Mouse (Mus musculus) regulatory T cell (primary cell): ENCODE data around the gene Ak2.

Experiments
- in situ Hi-C: fragments of 300-600 bp; cut with MboI, MseI; formaldehyde crosslinking; loops from one replicate; pipeline ENCODE4 v1.15.1; 2025; ENCODE audit warnings: high pct_unique_total_duplicates

The Ak2 gene

GRCm38 (mm10) chr4:128991500-128992008 is at the start of gene Ak2:
Ak2 (plus strand) TSS chr4:128991958.
- in situ Hi-C loops, result no loop called here

- in situ Hi-C loops, result no loop called here
Measured at GRCm38 (mm10) chr4:128942346-128942745, 49.4 kb upstream of the Ak2 start.

GRCm38 (mm10) chr4:128946736-128947135 is 45.0 kb upstream of the Ak2 start:
- in situ Hi-C loops, result no loop called here

- in situ Hi-C loops, result no loop called here
Measured at GRCm38 (mm10) chr4:128947326-128947933, 44.3 kb upstream of the Ak2 start.

GRCm38 (mm10) chr4:128948137-128948674 is 43.6 kb upstream of the Ak2 start:
- in situ Hi-C loops, result no loop called here

GRCm38 (mm10) chr4:128949470-128950005 is 42.2 kb upstream of the Ak2 start:
- in situ Hi-C loops, result no loop called here

GRCm38 (mm10) chr4:128950461-128950860 is 41.3 kb upstream of the Ak2 start:
- in situ Hi-C loops, result no loop called here

- in situ Hi-C loops, result no loop called here
Measured at GRCm38 (mm10) chr4:128953851-128954250, 37.9 kb upstream of the Ak2 start.

GRCm38 (mm10) chr4:128957155-128957911 is 34.4 kb upstream of the Ak2 start:
- in situ Hi-C loops, result loop anchor here (5.0 kb wide), 1 partner anchor 130 kb away; no protein-coding TSS in a partner anchor

- in situ Hi-C loops, result loop anchor here (5.0 kb wide), 1 partner anchor 129 kb away; no protein-coding TSS in a partner anchor
Measured at GRCm38 (mm10) chr4:128958156-128958555, 33.6 kb upstream of the Ak2 start.

GRCm38 (mm10) chr4:128958849-128959248 is 32.9 kb upstream of the Ak2 start:
- in situ Hi-C loops, result loop anchor here (5.0 kb wide), 1 partner anchor 128 kb away; no protein-coding TSS in a partner anchor

- in situ Hi-C loops, result loop anchor here (5.0 kb wide), 1 partner anchor 128 kb away; no protein-coding TSS in a partner anchor
Measured at GRCm38 (mm10) chr4:128959676-128960075, 32.1 kb upstream of the Ak2 start.

GRCm38 (mm10) chr4:128961301-128962028 is 30.3 kb upstream of the Ak2 start:
- in situ Hi-C loops, result no loop called here

- in situ Hi-C loops, result no loop called here
Measured at GRCm38 (mm10) chr4:128962029-128962925, 29.5 kb upstream of the Ak2 start, which contains the start of gene Azin2. Azin2 (minus strand) TSS chr4:128962442.

GRCm38 (mm10) chr4:128962926-128963290 is 28.9 kb upstream of the Ak2 start:
- in situ Hi-C loops, result no loop called here

GRCm38 (mm10) chr4:128966751-128967150 is 25.0 kb upstream of the Ak2 start:
- in situ Hi-C loops, result no loop called here

GRCm38 (mm10) chr4:128969081-128969480 is 22.7 kb upstream of the Ak2 start:
- in situ Hi-C loops, result no loop called here

- in situ Hi-C loops, result no loop called here
Measured at GRCm38 (mm10) chr4:128969607-128970416, 21.9 kb upstream of the Ak2 start.

- in situ Hi-C loops, result no loop called here
Measured at GRCm38 (mm10) chr4:128970417-128970807, 21.3 kb upstream of the Ak2 start.
